Mouse (Mus musculus): ENCODE results near the gene D130043K22Rik. TPM values are rescaled to one million over a fixed set of nuclear protein-coding genes. Genes with fewer than 3 reads are reported as not detected.

The D130043K22Rik gene
- polyA plus RNA-seq, 1 experiment: 0.86 TPM

DNA sequence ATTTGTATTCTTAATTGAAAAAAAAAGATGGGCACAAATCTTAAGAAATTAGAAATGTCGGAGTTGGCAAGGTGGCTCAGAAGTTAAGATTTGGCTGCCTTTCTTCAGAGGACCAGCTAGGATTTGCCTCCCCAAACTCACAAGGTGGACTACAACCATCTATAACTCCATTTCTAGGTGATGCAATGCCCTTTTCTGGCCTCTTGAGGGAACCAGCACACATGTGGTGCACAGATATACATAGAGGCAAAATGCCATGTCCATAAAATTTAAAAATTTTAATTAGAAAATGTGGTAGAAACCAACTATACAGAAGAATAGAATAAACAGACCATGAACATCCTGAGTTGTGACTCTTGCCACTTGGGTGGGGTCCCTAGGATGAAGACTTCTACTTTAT is 64.2 kb downstream of the D130043K22Rik start:
- no peak for DNase-seq
- 95% methylated on average over 1 of the region's 1 CpGs for WGBS
- TF ChIP-seq CTCF (IDR thresholded peaks at IDR 0.05; ENCODE audit: insufficient read depth, low read length) (no peak), POLR2A (IDR thresholded peaks at IDR 0.05; ENCODE audit: borderline replicate concordance, extremely low read depth, low read depth, low read length) (no peak)
- Histone ChIP-seq H3K4me3 (replicated peaks; ENCODE audit: extremely low read depth, low read depth, low read length) (no peak overlapping the region), H3K4me1 (ENCODE audit: control insufficient read depth, insufficient read depth, low read length) (no peaks in the 10 kb centered on the region)

DNA sequence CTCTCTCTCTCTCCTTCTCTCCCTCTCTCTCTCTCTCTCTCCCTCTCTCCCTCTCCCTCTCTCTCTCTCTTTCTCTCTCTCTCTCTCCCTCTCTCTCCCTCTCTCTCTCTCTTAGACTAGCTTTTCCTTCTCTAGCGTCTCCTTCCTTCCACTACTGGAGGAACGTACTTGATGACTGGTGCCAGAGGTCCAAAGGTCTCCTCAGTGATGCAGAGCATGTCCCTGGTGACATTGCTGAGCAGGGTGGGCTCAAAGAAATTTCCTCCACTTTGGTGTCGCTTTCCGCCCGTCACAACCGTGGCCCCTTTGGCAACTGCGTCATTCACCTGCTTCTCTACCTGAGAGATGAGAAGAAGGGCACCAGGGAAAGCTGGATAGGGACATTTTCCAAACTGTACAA is 68.6 kb downstream of the D130043K22Rik start:
- DNase-seq: no peak
- no peaks in the 10 kb centered on the region for H3K4me1 ChIP-seq (ENCODE audit: control insufficient read depth, insufficient read depth, low read length)
- H3K4me3 ChIP-seq (replicated peaks; ENCODE audit: extremely low read depth, low read depth, low read length): no peak overlapping the region
- 91% methylated on average over 7 of the region's 7 CpGs for WGBS
- TF ChIP-seq CTCF (IDR thresholded peaks at IDR 0.05; ENCODE audit: insufficient read depth, low read length): no peak
- no peak for TF ChIP-seq POLR2A (IDR thresholded peaks at IDR 0.05; ENCODE audit: borderline replicate concordance, extremely low read depth, low read depth, low read length)

DNA sequence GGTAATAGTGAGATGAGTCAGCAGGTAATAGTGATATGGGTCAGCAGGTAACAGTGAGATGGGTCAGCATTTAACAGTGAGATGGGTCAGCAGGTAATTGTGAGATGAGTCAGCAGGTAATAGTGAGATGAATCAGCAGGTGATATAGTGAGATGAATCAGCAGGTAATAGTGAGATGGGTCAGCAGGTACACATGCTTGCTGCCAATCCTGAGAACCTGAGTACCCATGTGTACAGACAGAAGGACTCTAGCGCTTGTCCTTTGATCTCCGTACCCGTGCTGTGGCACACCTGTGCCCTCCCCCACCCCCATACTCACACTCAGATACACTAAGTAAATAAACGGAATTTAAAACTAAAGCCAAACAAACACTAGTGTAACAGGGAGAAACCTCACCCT is 70.0 kb downstream of the D130043K22Rik start:
- WGBS: 72% methylated on average over 4 of the region's 4 CpGs
- no peak for DNase-seq
- Histone ChIP-seq H3K4me3 (replicated peaks; ENCODE audit: extremely low read depth, low read depth, low read length) (no peak overlapping the region), H3K4me1 (ENCODE audit: control insufficient read depth, insufficient read depth, low read length) (no peaks in the 10 kb centered on the region)
- no peak for TF ChIP-seq POLR2A (IDR thresholded peaks at IDR 0.05; ENCODE audit: borderline replicate concordance, extremely low read depth, low read depth, low read length)
- TF ChIP-seq CTCF (IDR thresholded peaks at IDR 0.05; ENCODE audit: insufficient read depth, low read length): no peak

DNA sequence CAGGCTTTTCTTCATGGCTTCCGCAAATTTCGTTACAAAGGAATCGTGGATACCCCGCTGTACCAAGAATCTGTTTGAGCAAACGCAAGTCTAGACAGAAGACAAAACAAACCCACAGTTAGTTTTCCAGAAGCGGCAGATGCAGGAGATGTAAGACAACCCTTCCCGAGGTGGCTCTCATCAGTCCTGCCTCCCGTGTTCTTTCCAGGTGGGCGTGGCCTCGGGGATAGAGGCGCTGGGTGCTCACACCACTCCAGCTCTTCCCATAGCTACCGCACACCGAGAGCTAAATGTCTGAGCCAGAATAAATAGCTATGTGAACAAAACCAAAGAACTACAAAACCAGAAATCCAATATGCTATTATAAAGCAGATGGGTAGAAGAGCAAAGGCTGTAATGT is 70.9 kb downstream of the D130043K22Rik start:
- WGBS: 67% methylated on average over 13 of the region's 13 CpGs
- no peak for DNase-seq
- H3K4me3 ChIP-seq (replicated peaks; ENCODE audit: extremely low read depth, low read depth, low read length): no peak overlapping the region
- no peaks in the 10 kb centered on the region for H3K4me1 ChIP-seq (ENCODE audit: control insufficient read depth, insufficient read depth, low read length)
- TF ChIP-seq CTCF (IDR thresholded peaks at IDR 0.05; ENCODE audit: insufficient read depth, low read length) (no peak), POLR2A (IDR thresholded peaks at IDR 0.05; ENCODE audit: borderline replicate concordance, extremely low read depth, low read depth, low read length) (no peak)

DNA sequence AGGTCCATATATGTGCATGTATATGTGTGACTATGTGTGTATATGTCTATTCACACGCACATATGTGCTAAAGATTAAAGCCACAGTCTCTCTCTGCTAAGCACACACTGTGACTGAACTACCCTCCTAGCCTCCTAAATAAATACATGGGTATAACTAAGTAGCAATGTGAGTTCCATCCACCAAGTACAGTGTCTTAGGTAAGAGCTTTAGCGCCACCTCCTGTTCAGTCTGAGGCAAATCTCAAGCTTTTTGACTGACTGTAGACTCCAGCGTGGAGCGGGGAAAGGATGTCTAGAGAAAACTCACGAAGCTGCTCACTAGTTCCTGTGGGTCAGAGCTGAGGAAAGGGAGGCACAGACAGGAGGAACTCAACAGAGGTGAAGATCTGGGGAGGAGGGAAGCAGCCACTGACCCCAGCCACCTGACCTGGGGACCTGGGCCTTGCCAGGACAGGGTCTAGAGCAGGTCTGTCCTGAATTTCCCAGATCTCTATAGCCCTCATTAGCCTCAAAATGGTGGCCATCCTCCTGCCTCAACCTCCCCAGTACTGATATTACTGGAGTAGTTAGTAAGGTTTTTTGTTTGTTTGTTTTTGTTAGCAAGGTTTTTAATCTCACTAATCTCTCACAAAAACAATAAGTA is 75.5 kb downstream of the D130043K22Rik start:
- no peaks in the 10 kb centered on the region for H3K4me1 ChIP-seq (ENCODE audit: control insufficient read depth, insufficient read depth, low read length)
- H3K4me3 ChIP-seq (replicated peaks; ENCODE audit: extremely low read depth, low read depth, low read length): no peak overlapping the region
- peak; percentile 46 for DNase-seq
- peak; percentile 24 for TF ChIP-seq CTCF (IDR thresholded peaks at IDR 0.05; ENCODE audit: insufficient read depth, low read length)
- TF ChIP-seq POLR2A (IDR thresholded peaks at IDR 0.05; ENCODE audit: borderline replicate concordance, extremely low read depth, low read depth, low read length): no peak
- WGBS: 16% methylated on average over 5 of the region's 5 CpGs

DNA sequence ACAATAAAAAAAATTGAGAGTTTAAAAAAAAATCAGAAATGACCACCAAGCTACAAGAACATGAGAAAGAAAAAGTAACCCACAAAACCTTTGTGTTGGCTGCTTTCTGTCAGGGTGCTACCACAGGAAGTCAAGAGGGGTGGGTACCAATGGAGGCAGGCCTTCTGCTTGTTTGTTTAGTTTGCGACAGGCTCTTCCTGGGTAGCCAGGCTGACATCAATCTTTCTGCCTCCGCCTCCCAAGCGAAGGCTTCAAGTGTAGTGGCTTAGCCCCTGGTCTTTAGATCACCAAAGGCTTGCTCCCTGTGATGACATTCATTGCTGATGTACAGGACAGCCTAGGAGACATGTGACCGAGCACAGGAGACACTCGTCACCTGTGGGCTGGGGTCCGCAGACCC is 76.3 kb downstream of the D130043K22Rik start:
- no peak for DNase-seq
- 57% methylated on average over 6 of the region's 6 CpGs for WGBS
- TF ChIP-seq POLR2A (IDR thresholded peaks at IDR 0.05; ENCODE audit: borderline replicate concordance, extremely low read depth, low read depth, low read length): no peak
- TF ChIP-seq CTCF (IDR thresholded peaks at IDR 0.05; ENCODE audit: insufficient read depth, low read length): no peak
- Histone ChIP-seq H3K4me3 (replicated peaks; ENCODE audit: extremely low read depth, low read depth, low read length) (no peak overlapping the region), H3K4me1 (ENCODE audit: control insufficient read depth, insufficient read depth, low read length) (no peaks in the 10 kb centered on the region)

DNA sequence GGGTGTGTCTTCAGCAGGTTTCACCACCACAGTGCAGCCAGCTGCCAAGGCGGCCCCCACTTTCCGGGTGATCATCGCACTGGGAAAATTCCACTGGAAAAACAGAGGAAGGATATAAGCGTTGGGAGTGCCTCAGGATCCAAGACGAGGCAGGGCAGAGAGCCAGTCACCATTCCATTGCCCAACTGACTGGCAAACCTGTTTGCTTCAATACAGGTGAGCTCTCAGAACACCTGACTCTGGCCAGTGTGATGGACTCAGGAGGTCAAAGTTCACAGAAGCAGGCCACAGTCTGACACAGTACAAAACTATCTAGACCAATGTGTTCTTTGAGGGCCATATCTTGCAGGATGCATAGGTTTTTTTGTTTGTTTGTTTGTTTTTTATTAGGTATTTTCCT is 79.1 kb downstream of the D130043K22Rik start:
- DNase-seq: no peak
- no peaks in the 10 kb centered on the region; the same call in 1 of the 2 replicates for H3K4me1 ChIP-seq (ENCODE audit: control insufficient read depth, insufficient read depth, low read length)
- TF ChIP-seq CTCF (IDR thresholded peaks at IDR 0.05; ENCODE audit: insufficient read depth, low read length) (no peak), POLR2A (IDR thresholded peaks at IDR 0.05; ENCODE audit: borderline replicate concordance, extremely low read depth, low read depth, low read length) (no peak)
- no peak overlapping the region for H3K4me3 ChIP-seq (replicated peaks; ENCODE audit: extremely low read depth, low read depth, low read length)
- WGBS: 75% methylated on average over 5 of the region's 5 CpGs

DNA sequence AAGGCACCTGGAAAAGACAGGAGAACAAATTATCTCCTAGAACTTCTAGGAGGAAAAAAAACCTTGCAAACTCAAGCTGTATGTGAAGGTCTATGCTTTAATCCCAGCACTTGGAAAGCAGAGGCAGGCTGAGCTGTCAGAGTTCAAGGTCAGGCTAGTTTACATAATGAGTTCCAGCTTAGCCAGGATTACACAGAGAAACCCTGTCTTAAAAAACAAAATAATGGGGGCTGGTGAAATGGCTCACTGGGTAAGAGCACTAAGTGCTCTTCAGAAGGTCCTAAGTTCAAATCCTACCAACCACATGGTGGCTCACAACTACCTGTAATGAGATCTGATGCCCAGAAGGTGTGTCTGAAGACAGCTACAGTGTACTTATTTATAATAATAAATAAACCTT is 85.7 kb downstream of the D130043K22Rik start:
- DNase-seq: no peak
- H3K4me1 ChIP-seq (ENCODE audit: control insufficient read depth, insufficient read depth, low read length): no peaks in the 10 kb centered on the region; the same call in 1 of the 2 replicates
- no peak for TF ChIP-seq POLR2A (IDR thresholded peaks at IDR 0.05; ENCODE audit: borderline replicate concordance, extremely low read depth, low read depth, low read length)
- TF ChIP-seq CTCF (IDR thresholded peaks at IDR 0.05; ENCODE audit: insufficient read depth, low read length): no peak
- no peak overlapping the region for H3K4me3 ChIP-seq (replicated peaks; ENCODE audit: extremely low read depth, low read depth, low read length)

DNA sequence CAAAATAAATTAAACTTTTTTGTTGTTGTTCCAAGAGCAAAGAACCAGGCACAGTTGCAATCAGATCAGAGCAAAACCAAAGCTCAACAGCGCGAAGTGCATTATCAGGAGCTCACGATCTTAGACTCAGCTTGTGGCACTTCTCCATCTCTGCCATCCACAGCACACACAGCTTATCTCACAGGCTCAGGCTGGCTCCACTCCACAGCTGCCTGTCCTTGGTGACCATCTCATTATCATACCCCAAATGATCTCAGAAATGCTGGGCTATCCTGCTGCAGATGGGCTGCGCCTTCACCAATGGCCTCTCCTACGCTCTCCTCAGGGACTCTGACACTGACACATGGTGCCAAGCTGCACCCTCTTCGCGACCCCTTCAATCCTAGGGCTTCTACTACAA is 88.3 kb downstream of the D130043K22Rik start:
- WGBS: 88% methylated on average over 7 of the region's 7 CpGs
- no peak for DNase-seq

DNA sequence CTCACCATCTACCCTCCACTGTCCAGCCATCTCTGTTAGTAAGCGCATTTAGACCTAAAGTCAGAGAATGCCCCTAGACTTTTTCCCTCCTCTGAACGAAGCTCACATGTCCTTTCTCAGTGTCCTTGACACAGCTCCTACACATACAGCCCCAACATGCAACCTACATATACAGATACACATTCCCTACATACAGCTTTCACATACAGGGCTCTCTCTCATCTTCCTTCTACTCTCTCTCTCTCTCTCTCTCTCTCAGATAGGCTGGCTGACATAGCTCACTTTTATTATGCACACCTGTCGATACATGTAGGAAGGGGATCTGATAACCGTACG is 91.8 kb downstream of the D130043K22Rik start:
- DNase-seq: no peak
- WGBS: 30% methylated on average over 5 of the region's 5 CpGs
- Histone ChIP-seq H3K4me3 (replicated peaks; ENCODE audit: extremely low read depth, low read depth, low read length) (peak overlapping the region; percentile 83), H3K4me1 (ENCODE audit: control insufficient read depth, insufficient read depth, low read length) (peaks cover 7% of the 10 kb centered on the region)
- TF ChIP-seq POLR2A (IDR thresholded peaks at IDR 0.05; ENCODE audit: borderline replicate concordance, extremely low read depth, low read depth, low read length) (no peak), CTCF (IDR thresholded peaks at IDR 0.05; ENCODE audit: insufficient read depth, low read length) (no peak)

More for the DNA sequence above, 88.3 kb downstream of the D130043K22Rik start:
- no peak overlapping the region for H3K4me3 ChIP-seq (replicated peaks; ENCODE audit: extremely low read depth, low read depth, low read length)
- H3K4me1 ChIP-seq (ENCODE audit: control insufficient read depth, insufficient read depth, low read length): peaks cover 4% of the 10 kb centered on the region
- TF ChIP-seq CTCF (IDR thresholded peaks at IDR 0.05; ENCODE audit: insufficient read depth, low read length) (no peak), POLR2A (IDR thresholded peaks at IDR 0.05; ENCODE audit: borderline replicate concordance, extremely low read depth, low read depth, low read length) (no peak)
